Mouse (Mus musculus): ENCODE results near the gene BC051142.
A peak's percentile ranks its signal among the peaks of the same experiment; 100 is the strongest.

DNA sequence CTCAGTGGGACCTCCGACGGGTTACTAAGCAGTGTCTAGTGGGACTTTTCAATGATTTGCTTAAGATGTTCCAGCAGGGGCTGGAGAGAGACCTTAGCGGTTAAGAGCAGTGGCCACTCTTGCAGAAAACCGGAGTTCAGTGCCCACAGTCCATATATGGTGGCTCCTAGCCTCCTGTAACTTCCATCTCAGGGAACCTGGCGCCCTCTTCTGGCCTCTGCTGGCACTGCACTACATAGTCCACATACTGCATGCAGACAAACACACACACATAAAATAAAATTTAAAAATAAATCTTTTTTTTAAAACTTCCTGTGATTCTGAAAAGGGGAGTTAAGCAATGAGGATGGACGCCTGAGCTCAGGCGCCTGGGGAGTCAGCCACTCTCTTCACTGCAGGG, 15.4 kb upstream of the BC051142 start:
- peak; percentile 55 for TF ChIP-seq CTCF (IDR thresholded peaks at IDR 0.05; ENCODE audit: low read depth)
- TF ChIP-seq EP300 (IDR thresholded peaks at IDR 0.05; ENCODE audit: low read depth), result no peak

Measured in liver, postnatal 0 days (tissue).